Mouse (Mus musculus) adrenal gland, adult (tissue): ENCODE measurements around the gene Doc2g.
A peak's percentile ranks its signal among the peaks of the same experiment; 100 is the strongest.
"Not testable (repeated sequence)": the region's sequence is repeated elsewhere in the genome, so short reads cannot be mapped to it uniquely, and the experiment has no call there.

Source experiments
- DNase-seq, 2 experiments: peaks; one replicate each; pipeline ENCODE4 v3.0.0; 2022 to 2023; ENCODE audit warnings: low spot score in 1 of 2; ENCODE audit not compliant: inconsistent age in 2 of 2

The Doc2g gene

DNA sequence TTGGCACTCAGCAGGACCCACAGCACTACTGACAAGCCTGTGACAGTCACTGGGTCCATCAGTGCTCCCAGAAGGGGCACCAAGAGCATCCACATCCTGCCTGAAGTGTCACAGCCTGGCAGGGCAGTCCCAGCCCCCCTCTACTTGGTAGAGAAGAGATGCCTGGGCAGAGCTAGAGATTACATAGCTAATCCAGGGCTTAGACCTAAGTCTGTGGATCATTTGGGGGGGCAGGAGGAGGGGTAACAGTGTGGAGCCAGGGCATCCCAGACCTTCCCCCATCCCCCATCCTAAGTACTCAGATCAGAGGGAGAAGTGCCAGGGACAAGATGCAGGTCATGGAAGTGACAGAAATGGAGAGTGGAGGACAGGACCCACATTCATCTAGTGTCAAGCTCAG lies 11.7 kb downstream of the Doc2g start:
- DNase-seq: peak in 1 of 2 experiments; percentile 9

DNA sequence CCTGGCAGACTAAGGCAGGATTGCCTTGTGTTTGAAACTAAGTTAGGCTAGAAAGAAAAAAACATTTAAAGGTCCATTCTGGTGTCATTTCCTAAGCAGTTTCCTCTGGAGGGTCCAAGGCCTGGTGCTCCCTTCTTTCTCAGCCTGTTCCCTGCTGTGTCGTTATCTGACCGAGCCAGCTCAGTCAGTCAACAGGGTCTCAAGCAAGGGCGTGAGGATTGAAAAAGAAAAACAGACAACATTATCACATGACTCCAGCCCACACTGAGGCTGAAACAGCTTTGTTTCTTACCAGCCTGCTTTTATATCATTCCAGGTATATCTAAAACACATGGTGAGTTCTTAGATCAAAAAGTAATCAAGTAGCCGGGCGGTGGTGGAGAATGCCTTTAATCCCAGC lies 12.5 kb downstream of the Doc2g start:
- DNase-seq: no peak

DNA sequence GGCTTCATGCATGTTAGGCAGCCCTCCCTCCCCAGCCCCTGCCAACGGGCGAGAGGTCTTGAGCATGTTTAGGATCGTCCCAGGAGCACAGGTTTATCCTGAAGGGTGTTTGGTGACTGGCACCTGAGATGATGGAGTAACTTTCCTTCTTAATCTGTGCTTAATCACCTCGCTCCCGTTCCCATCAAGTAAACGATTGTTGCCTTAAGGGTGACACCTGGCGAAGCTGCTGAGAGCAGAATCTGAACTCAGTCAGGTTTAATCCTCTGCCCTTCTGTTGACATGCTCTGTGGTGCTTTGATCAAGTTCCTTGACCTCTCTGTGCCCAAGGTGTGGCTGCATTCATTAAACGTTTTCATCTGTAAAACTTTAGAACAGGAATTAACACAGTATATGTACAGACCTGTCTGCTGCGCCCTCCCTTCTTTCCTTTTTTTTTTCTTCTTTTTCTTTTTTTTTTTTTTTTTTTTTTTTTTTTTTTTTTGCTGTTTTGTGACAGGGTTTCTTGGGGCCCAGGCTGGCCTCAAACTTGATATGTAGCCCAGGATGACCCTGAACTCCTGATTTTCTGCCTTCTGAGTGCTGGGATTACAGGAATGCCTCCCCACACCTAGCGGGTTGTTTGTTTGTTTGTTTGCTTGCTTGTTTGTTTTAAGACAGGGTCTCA lies 14.9 kb downstream of the Doc2g start:
- no peak for DNase-seq

DNA sequence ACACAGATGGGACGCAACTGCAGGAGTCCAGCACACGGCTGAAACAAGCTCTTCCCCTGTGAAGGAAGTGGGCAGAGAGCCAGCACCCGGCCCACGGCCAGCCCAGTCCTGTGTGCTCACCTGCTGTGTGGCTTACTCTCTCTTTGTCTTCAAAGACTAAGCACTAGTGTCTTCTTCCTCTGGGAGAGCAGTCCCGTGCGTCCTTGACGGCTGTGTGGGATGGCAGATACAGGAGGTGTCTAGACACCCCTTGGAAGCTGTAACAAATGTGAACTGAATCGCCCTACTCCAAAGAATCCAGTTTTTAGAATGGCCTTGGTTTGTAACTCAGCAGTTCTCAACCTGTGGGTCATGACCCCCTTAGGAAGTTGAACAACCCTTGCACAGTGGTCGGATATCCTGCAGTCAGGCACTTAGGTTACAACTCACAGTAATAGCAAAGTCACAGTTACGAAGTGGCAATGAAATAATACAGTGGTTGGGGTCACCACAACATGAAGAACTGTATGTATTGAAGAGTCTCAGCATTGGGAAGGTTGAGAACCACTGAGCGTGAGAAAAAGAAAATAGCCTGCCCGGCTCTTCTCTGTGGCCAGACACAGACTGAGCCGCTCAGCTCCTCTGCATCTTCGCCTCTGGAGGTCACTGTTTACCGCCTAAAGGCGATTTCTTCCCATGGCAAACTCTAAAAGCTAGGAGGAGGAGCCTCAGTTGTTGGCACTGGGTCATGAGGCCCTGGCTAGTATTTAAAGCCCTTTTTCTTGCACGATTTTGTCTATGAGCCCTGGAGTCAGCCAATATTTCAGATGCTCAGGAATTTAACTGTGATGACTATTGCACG lies 15.8 kb downstream of the Doc2g start:
- DNase-seq: peak; percentile 86 to 95

DNA sequence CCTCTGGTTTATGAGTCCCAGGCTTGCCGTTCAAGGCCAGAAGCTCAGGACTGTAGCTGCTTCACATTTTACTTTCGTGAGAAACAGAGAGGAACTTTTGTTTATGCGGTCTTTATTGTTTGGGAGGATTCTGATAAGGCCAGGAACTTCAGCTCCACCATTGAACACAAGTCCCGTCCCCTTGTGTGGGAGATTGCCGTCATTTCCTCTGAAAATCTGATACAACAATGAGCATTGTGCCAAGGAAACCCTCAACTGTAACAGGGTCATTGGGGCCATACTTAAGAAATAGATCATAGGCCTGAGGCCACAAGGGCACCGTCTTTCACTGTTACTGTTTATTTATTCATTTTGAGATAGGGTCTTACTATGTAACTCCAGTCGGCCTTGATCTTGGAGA lies 20.1 kb downstream of the Doc2g start:
- DNase-seq: no peak

DNA sequence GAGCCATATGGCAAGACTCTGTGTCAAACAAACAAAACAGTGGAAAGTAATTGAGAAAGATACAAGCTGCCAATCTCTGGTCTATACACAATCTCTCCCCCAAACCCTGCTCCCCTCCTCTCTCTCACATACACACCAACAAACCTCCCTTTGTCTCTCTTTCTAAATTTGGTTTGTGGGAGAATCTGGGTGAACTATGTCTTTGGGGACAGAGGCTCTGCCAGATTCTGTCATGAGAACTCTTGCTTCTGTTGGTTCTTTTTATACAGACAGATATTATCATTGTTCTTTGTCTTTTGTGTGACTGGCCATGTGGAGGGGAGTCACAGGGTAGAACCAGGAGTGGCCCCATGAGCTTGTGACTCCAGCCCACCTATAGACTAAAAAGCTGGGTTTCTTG lies 24.5 kb downstream of the Doc2g start:
- no peak for DNase-seq

DNA sequence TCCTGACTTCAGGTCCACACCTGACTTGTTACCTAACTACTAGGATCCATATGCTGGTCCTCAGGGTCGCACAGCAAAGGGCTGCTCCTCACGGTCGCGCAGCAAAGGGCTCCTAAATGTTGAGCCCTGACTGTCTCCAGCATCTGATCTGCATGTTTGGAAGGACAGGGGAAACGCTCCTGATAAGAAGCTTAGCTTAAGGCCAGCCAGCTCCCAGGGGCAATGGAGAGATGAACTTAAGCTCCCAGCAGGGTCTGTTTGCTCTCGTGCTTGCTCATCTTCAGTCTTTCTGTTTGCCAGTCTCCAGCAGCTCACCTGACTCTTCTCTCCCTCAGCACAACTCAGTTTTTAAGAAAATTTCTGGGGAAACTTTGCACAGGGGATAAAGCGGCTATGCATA lies 29.6 kb downstream of the Doc2g start:
- no peak for DNase-seq

DNA sequence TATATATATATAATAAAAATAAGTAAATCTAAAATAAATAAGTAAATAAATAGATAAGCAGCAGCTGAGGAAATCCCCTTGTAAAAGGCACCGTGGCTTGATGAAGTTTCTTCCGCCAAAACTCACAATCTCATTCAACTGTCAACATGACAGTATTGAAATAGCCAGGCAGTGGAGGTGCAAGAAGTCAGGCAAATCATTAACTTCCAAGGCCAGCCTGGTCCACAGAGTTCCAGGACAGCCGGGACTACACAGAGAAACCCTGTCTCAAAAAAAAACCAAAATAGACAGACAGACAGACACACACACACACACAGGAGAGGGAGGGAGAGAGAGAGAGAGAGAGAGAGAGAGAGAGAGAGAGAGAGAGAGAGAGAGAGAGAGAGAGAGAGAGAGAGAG lies 30.2 kb downstream of the Doc2g start:
- DNase-seq: no peak

DNA sequence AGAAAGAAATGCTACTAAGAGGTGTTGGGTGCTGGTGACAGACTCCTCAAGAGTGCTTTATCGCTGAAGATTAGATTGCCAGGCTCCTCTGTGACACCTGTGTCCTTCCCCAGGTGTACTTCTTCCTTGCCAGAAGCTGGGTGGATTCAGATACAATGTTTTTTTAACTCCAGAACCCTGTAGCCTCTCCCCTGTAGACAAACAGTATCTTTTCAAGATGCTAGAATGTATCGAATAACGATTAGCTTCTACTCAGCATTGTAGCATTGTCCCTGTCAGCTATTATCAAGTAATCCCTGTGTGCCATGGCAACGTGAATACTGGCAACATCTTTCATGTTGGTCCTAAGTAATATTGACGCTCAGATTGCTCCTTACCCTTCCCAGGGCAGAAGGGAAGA lies 30.6 kb downstream of the Doc2g start:
- DNase-seq: no peak

DNA sequence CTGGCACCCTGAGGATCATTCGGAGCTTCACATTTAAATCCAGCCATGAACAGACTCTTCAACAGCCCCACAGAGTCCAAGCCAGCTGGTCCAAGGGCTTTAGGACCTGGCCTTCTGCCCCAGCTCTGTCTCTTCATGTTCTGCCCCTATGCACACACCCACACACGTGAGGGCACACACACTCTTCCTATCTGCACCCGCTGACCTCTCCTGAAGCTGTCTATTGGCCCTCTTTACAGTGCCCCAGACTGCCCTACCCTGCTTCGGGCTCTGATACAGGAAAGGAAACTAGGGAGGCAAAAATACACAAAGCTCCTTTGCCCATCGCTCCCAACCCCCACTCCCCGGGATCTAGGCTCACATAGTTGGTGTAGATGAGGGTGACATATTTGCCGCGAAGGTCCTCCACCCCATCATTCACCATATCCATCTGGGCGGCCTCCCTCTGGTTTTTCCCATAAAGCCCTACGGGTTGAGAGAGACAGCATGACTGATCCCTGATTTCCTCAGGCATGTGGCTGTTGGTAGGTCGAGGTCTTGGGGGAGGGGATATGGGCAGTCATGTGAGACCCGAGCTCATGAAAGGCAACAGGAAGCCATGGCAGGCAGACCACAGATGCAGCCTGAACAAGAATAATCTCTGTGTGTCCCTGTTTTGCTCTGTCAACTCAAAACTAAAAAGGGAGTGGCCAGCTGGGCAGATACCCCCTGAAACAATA lies 33.4 kb downstream of the Doc2g start:
- no peak for DNase-seq

DNA sequence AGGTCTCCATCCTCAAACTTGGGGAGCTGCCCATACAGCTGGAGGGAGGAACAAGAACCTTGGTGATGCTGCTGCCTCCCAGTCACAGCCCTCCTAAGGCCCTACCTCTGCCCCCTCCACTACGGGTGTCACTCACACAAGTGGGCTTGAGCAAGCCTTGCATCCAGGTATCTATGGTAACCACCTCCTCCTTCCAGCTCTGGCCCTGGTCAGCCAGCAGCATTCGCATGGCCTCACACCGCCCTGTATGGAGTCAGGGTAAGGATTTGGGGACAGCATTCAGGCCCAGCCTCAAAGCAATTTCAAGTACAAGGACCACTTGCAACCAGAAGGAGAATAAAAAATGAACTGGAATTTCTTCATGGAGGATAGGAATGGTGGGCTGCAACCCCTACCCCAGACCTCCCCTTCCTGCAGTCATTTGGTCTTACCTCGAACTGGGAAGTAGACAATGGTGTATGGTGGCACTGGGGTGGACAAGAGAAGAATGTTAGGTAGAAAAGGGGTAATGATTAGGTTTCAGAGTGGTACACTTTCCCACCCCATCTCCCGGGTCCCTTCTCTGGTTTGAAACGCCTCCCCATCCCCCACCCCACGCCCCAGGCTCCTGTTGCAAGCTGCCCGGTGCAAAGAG lies 34.2 kb downstream of the Doc2g start:
- not testable (repeated sequence) for DNase-seq

DNA sequence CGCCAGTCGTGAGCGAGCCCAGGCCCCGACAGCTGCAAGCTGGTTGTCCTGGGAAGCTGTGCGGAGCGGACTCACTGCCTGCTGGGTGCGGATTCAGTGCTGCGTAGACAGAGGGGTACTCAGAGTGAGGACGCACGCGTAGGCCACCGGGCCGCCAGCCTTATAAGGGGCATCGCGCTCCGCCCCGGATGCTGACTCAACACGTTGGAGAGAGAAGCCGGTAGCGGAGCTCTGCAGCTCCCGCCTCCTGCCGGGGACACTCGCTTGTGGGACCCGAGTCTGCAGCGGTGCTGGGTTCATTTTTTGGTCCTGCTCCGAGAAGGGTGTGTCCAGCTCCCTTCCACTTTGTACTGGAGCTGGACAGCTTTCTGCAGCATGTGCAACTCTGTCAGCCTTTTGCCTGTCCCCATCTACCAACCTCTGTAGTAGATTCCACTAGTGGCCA lies 34.7 kb downstream of the Doc2g start, which contains the start of gene Gstp1:
Gene Gstp1, minus strand, starts transcription at position 198 of the 445 bp plus-strand sequence.
- DNase-seq: peak; percentile 91 to 96

DNA sequence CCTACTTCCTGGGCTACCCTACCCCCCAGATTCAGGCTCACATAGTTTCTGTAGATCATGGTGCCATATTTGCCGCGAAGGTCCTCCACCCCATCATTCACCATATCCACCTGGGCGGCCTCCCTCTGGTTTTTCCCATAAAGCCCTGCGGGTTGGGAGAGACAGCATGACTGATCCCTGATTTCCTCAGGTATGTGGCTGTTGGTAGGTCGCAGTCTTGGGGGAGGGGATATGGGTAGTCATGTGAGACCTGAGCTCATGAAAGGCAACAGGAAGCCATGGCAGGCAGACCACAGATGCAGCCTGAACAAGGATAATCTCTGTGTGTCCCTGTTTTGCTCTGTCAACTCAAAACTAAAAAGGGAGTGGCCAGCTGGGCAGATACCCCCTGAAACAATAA lies 37.8 kb downstream of the Doc2g start:
- not testable (repeated sequence) for DNase-seq

DNA sequence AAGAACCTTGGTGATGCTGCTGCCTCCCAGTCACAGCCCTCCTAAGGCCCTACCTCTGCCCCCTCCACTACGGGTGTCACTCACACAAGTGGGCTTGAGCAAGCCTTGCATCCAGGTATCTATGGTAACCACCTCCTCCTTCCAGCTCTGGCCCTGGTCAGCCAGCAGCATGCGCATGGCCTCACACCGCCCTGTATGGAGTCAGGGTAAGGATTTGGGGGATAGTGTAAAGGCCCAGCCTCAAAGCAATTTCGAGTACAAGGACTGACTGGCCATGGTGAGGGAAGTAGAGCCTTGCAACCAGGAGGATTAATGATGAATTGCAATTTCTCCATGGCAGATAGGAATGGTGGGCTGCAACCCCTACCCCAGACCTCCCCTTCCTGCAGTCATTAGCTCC lies 38.4 kb downstream of the Doc2g start:
- DNase-seq: not testable (repeated sequence)

DNA sequence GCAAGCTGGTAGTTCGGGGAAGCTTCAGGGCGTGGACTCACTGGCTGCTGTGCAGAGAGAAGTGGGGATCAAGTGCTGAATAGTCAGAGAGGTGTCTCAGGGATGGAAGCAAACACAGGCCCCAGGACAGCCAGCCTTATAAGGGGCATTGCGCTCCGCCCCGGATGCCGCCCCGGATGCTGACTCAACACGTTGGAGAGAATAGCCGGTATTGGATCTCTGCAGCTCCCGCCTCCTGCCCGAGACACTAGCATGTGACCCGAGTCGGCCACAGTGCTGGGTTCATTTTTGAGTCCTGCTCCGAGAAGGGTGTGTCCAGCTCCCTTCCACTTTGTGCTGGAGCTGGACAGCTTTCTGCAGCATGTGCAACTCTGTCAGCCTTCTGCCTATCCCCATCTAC lies 39.0 kb downstream of the Doc2g start:
- DNase-seq: peak in 1 of 2 experiments; percentile 50

DNA sequence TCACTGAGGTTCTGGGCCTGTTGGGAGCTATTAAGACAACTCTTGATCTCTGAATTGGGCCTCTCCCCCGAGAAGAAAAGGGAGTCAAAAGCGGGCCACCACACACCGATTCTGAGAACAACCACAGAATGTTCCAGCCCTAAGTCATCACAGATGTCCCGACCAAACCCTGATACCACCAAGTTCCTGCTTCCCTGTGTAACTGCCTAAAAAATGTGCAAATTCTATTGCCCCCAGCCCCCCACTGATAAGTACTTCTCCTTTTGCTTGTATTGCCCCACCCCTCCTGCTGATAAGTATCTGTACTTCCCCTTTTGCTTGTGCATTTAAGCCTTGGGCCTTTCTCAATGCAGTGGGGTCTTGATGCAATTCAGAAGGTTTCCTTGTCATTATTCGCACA lies 41.0 kb downstream of the Doc2g start:
- DNase-seq: not testable (repeated sequence)

DNA sequence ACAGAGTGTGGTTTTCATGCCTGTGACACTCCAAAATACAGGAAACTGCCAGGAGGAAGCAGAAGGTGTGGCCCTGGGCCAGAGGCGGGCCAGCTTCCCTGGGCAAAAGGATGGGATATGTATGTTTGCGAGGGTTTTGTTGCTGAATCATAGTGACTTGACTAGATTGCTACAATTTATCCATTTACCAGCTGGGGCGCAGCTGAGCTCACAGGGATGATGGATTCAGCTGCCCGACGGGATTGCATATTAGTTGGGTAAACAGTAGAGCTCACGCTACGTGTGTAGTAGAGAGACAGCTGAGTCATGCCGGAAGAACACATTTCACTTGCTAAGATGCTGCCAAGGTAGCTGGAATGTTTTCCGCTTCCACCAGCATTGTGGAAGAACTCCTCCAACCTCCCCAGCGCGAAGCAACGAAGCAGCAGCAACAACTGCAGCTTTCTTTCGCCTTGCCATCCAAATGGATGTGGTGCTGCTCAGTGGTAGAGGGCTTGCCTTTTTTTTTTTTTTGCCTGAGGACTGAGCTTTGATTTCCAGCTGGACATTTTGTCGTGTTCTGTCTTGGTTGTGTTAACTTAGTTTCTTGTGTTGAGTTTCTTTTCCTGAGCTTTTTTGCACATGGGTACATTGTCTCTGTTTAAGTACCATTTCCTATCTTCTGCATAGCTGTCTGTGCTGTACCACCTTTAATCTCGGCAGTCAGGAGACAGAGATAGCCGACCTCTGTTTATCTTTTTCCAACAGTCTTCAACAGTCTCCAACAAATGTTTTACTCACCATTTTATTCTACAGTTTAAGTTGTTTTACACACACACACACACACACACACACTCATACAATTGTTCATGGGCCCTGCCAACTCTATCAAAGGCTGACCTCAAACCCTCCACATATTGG lies 43.1 kb downstream of the Doc2g start, which contains the start of gene Gstp2:
Gene Gstp2, minus strand, starts transcription at position 58 of the 900 bp plus-strand sequence.
- DNase-seq: peak; percentile 83 to 94

DNA sequence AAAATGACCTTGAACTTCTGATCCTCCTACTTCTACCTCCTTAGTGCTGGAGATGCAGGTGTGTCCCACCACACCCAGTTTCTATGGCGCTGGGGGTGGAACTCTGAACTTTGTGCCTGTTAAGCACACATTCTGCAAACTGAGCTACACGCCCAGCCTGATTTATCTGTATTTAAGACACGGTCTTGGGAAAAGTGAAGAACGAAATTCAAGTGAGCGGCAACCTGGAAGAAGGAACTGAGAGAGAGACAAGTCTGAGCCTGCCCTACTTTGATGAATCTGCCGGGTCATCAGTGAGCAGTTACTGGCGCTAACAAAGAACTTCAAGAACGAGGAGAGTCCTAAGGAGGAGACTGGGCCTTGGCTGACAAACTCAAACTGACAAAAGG lies 43.7 kb downstream of the Doc2g start:
- DNase-seq: peak in 1 of 2 experiments; percentile 44

DNA sequence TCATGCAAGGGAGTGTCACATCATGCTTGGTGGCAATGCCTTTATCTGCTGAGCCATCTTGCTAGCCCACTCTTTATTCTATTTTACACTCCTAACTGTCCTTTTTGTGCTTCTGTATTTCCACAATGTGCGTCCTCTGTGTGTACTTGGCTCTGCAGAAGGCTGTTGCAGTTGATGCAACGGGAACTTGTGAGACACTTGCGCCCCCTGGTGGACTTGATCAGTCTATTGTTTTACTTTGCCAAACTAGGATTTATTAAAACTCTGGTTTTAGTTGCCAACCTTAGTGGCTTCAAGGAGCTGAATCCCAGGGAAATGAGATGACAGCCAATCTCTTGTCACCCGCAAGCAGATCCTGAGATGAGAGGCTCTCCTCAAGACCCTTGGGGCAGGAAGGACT lies 44.7 kb downstream of the Doc2g start:
- DNase-seq: peak; percentile 79 to 95

DNA sequence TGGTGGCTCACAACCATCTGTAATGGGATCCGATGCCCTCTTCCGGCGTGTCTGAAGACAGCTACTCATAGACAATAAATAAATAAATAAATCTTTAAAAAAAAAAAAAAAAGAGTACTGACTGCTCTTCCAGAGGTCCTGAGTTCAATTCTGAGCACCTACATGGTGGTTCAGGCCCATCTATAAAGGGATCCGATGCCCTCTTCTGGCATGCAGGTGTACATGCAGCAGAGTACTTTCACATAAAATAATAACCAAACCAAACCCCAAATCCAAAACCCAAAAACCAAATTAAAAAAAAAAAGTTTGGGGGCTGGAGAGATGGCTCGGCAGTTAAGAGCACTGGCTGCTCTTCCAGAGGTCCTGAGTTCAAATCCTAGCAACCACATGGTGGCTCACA lies 46.0 kb downstream of the Doc2g start:
- DNase-seq: not testable (repeated sequence)
